Mouse (Mus musculus) intestine, postnatal 0 days (tissue): ENCODE data around the gene Tnnc2. TPM values are rescaled to one million over a fixed set of nuclear protein-coding genes. Genes with fewer than 3 reads are reported as not detected.

Experiments
- ATAC-seq: fragments of 200-750 bp; cut with Nextera tagmentation; 2 replicates; pipeline ENCODE4 v1.8.0; 2017; ENCODE audit warnings: mild to moderate bottlenecking, moderate TSS enrichment, moderate library complexity
- H3K27ac ChIP-seq: fragments of 300-500 bp; sonication (generic); 2 replicates; pipeline ENCODE4 v1.5.1; 2014; ENCODE audit warnings: mild to moderate bottlenecking, low read depth, low read length, moderate library complexity
- H3K27me3 ChIP-seq: fragments of 300-500 bp; sonication (generic); replicated peaks from 2 replicates; pipeline ENCODE4 v1.6.1; 2014; ENCODE audit warnings: low read length, mixed read lengths; ENCODE audit not compliant: control insufficient read depth, insufficient read depth
- H3K36me3 ChIP-seq: fragments of 300-500 bp; sonication (generic); 2 replicates; pipeline ENCODE4 v1.6.1; 2014; ENCODE audit warnings: mild to moderate bottlenecking, moderate library complexity; ENCODE audit not compliant: control insufficient read depth, insufficient read depth
- H3K4me1 ChIP-seq: fragments of 300-500 bp; sonication (generic); replicated peaks from 2 replicates; pipeline ENCODE4 v1.6.1; 2014; ENCODE audit warnings: antibody characterized with exemption, low read length, mixed read lengths; ENCODE audit not compliant: control insufficient read depth, insufficient read depth
- H3K4me2 ChIP-seq: fragments of 300-500 bp; sonication (generic); replicated peaks from 2 replicates; pipeline ENCODE4 v1.6.1; 2014; ENCODE audit warnings: low read depth, mild to moderate bottlenecking, moderate library complexity
- H3K4me3 ChIP-seq: fragments of 300-500 bp; sonication (generic); 2 replicates; pipeline ENCODE4 v1.5.1; 2014; ENCODE audit warnings: low read depth, low read length
- H3K9ac ChIP-seq: fragments of 300-500 bp; sonication (generic); 2 replicates; pipeline ENCODE4 v1.6.1; 2014; ENCODE audit warnings: mild to moderate bottlenecking, low read depth, low read length
- H3K9me3 ChIP-seq: fragments of 300-500 bp; sonication (generic); 2 replicates; pipeline ENCODE4 v1.6.1; 2016; ENCODE audit warnings: mixed run types; ENCODE audit not compliant: control insufficient read depth
- CTCF ChIP-seq: sonication (generic); IDR thresholded peaks from 2 replicates; pipeline ENCODE4 v1.5.1; 2016; ENCODE audit warnings: low read depth, mild to moderate bottlenecking, control low read depth, antibody characterized with exemption, moderate library complexity
- WGBS: fragments of 180-500 bp; shearing (Covaris S2); extraction: QIAGEN DNeasy Blood & Tissue Kit; methylation state at CpG from one replicate; pipeline ENCODE4 v1.1.7; 2014; 5-methylcytosine and 5-hydroxymethylcytosine counted together
- polyA plus RNA-seq: library from polyadenylated mRNA; unstranded; fragments of >200 nt; fragmentation: Nextera tagmentation; extraction: Ambion mirVana; gene quantifications from 2 replicates; pipeline ENCODE4 v1.2.1, GENCODE M21; 2015

Tnnc2 gene
- polyA plus RNA-seq, 1 experiment from 2014 or later = 0.51 TPM

GRCm38 (mm10) chr2:164786388-164786885 lies 6.7 kb upstream of the Tnnc2 start:
- H3K36me3 ChIP-seq = peaks cover 17% of the 10 kb centered on the region
- peak overlapping the region; percentile 89 for H3K27ac ChIP-seq
- no peaks in the 10 kb centered on the region for H3K9me3 ChIP-seq
- H3K9ac ChIP-seq = peak overlapping the region; percentile 83
- peak overlapping the region; percentile 91 for H3K4me2 ChIP-seq
- 14% methylated on average over 15 of the region's 15 CpGs for WGBS
- no peaks in the 10 kb centered on the region for H3K27me3 ChIP-seq
- ATAC-seq = peak; percentile 18; the same call in 1 of the 2 replicates
- 0 out of 2 replicates have a peak, but pooled peaks cover 6% of the 10 kb centered on the region for H3K4me1 ChIP-seq
- peak overlapping the region; percentile 59 for H3K4me3 ChIP-seq
- no peak for TF ChIP-seq CTCF

GRCm38 (mm10) chr2:164785481-164786387 lies 6.0 kb upstream of the Tnnc2 start, which contains the start of gene Snx21:
Gene Snx21 (plus strand): TSS chr2:164785823.
- Histone ChIP-seq H3K4me3 (peak within 1 kb of the TSS; percentile 59), H3K27me3 (no peaks in the 10 kb centered on the region), H3K9me3 (no peaks in the 10 kb centered on the region), H3K4me2 (peak within 1 kb of the TSS; percentile 91), H3K9ac (peak within 1 kb of the TSS; percentile 83), H3K4me1 (0 out of 2 replicates have a peak, but pooled peaks cover 6% of the 10 kb centered on the region), H3K36me3 (peaks cover 11% of the 10 kb centered on the region), H3K27ac (peak within 1 kb of the TSS; percentile 89)
- peak; percentile 80 for TF ChIP-seq CTCF
- ATAC-seq = peak; percentile 88
- under 1% methylated on average over 73 of the region's 89 CpGs for WGBS

GRCm38 (mm10) chr2:164784869-164785420 lies 5.2 kb upstream of the Tnnc2 start:
- peak overlapping the region; percentile 59 for H3K4me3 ChIP-seq
- no peak for TF ChIP-seq CTCF
- 0 out of 2 replicates have a peak, but pooled peaks cover 6% of the 10 kb centered on the region for H3K4me1 ChIP-seq
- H3K9ac ChIP-seq = peak overlapping the region; percentile 83
- 2% methylated on average over 7 of the region's 7 CpGs for WGBS
- H3K27ac ChIP-seq = peak overlapping the region; percentile 89
- peak overlapping the region; percentile 91 for H3K4me2 ChIP-seq
- H3K9me3 ChIP-seq = no peaks in the 10 kb centered on the region
- H3K27me3 ChIP-seq = no peaks in the 10 kb centered on the region
- 0 out of 2 replicates have a peak, but pooled peaks cover 6% of the 10 kb centered on the region for H3K36me3 ChIP-seq
- no peak for ATAC-seq

GRCm38 (mm10) chr2:164783926-164784581 lies 4.3 kb upstream of the Tnnc2 start:
- H3K4me2 ChIP-seq = peak overlapping the region; percentile 91; the same call in 1 of the 2 replicates

GRCm38 (mm10) chr2:164781876-164782275 lies 2.1 kb upstream of the Tnnc2 start:
- Histone ChIP-seq H3K36me3 (no peaks in the 10 kb centered on the region), H3K4me1 (0 out of 2 replicates have a peak, but pooled peaks cover 6% of the 10 kb centered on the region), H3K9ac (no peak overlapping the region), H3K4me2 (no peak overlapping the region), H3K27me3 (no peaks in the 10 kb centered on the region), H3K4me3 (no peak overlapping the region), H3K27ac (no peak overlapping the region), H3K9me3 (no peaks in the 10 kb centered on the region)
- 74% methylated on average over 4 of the region's 4 CpGs for WGBS
- no peak for ATAC-seq
- TF ChIP-seq CTCF = no peak

More at GRCm38 (mm10) chr2:164783926-164784581, 4.3 kb upstream of the Tnnc2 start:
- no peaks in the 10 kb centered on the region for H3K27me3 ChIP-seq
- 0 out of 2 replicates have a peak, but pooled peaks cover 3% of the 10 kb centered on the region for H3K36me3 ChIP-seq
- TF ChIP-seq CTCF = peak; percentile 59
- no peak overlapping the region for H3K4me3 ChIP-seq
- no peak overlapping the region for H3K9ac ChIP-seq
- 74% methylated on average over 7 of the region's 7 CpGs for WGBS
- no peaks in the 10 kb centered on the region for H3K9me3 ChIP-seq
- ATAC-seq = no peak
- H3K4me1 ChIP-seq = 0 out of 2 replicates have a peak, but pooled peaks cover 6% of the 10 kb centered on the region
- no peak overlapping the region for H3K27ac ChIP-seq
